Mouse (Mus musculus): ENCODE measurements around the gene Rabggtb. TPM values are rescaled to one million over a fixed set of nuclear protein-coding genes. Genes with fewer than 3 reads are reported as not detected.
"Not testable (repeated sequence)": the region's sequence is repeated elsewhere in the genome, so short reads cannot be mapped to it uniquely, and the experiment has no call there.

Rabggtb gene
- total RNA-seq, 2 experiments from 2014 or later = 72.8 to 73.1 TPM

- no peak for DNase-seq (ENCODE audit: extremely low spot score in 1 of 2, low spot score in 1 of 2)
Observed at GRCm38 (mm10) chr3:153867149-153868136, 45.4 kb downstream of the Rabggtb start.

DNA sequence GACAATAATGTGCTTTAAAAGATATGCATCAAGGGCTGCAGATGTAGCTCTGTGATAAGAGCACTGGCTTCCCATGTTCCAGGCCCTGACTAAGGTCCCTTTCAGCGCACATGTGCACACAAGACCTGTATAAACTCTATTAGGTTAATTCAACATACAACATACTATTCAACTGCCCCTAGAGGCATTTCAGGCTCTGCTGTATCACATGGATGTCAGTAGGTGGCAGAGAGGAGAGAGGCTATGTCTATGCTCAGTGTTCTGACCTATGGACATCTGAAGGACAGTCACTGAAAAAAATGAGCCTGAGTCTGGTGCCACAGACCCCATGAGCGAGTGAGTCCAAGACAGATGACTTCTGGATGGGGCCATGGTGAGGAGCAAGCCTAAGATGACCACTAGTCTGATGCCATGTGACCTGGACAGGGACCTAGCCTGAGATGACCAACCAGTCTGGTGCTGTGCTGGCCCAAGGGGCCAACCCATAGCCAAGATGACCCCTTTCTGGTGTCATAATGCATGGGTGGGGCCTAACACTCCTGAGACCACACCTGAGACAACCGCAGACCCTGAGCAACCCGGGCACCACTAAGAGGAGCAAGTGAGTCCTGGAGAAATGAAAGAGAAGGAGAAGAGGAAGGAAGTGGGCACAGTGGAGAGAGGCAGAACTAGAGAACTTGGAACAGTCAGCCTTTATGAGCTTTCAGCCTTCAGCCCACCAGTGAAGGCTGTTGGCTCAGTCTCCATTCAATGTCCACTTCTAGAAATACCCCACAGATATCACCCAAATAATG is 48.0 kb downstream of the Rabggtb start:
- no peak for DNase-seq (ENCODE audit: extremely low spot score in 1 of 2, low spot score in 1 of 2)

GRCm38 (mm10) chr3:153863816-153864215 is 49.0 kb downstream of the Rabggtb start:
- no peak for DNase-seq (ENCODE audit: extremely low spot score in 1 of 2, low spot score in 1 of 2)

GRCm38 (mm10) chr3:153860392-153860791 is 52.4 kb downstream of the Rabggtb start:
- not testable (repeated sequence) for DNase-seq (ENCODE audit: extremely low spot score in 1 of 2, low spot score in 1 of 2)

DNA sequence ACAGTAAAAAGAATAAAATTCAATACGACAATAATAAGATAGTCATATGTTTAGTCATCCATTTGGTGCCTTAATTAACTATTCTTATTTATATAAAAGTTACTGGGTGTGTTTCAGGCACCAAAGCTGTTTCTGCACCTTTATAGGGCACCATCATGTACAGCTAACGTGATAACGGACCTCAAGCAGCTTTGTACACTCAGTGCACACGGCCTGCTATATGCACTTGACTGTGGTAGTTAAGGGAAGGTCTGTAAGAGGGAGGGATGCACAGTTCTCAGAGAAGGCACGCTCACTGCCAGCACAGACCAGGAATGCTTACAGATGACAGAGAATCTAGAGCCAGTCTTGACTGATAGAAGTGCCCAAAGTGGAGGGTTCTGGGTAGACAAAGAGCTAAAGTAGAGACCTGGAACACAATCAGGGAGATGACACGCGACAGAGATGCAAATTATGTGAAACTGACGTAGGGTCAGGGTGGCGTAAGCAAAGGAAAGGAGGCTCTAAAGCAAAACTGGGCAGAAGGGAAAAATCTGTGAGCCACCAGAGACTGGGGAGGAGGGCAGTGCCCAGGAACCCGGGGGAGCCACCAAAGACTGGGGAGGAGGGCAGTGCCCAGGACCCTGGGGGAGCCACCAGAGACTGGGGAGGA is 54.3 kb downstream of the Rabggtb start:
- no peak for DNase-seq (ENCODE audit: extremely low spot score in 1 of 2, low spot score in 1 of 2)

Other genes starting within 250 kb of the Rabggtb start
- gene St6galnac3, start 187.8 kb downstream of the Rabggtb start, total RNA-seq (2021) = 10 to 100 TPM; 25.6 to 29.0 TPM
- under 1 TPM in 1 of 2 experiments, not detected in 1; 0.15 TPM for gene Asb17, start 68.8 kb downstream of the Rabggtb start, total RNA-seq (2021)
- under 1 TPM; 0.26 to 0.27 TPM for gene Msh4, start 6.9 kb downstream of the Rabggtb start, total RNA-seq (2021)
- gene Acadm, start 31.6 kb upstream of the Rabggtb start, total RNA-seq (2021) = 10 to 100 TPM; 40.7 to 48.4 TPM
- gene Slc44a5, start 60.4 kb upstream of the Rabggtb start, total RNA-seq (2021) = 10 to 100 TPM; 43.9 to 55.5 TPM

Measured in layer of hippocampus, postnatal 25 days (tissue).